Mouse (Mus musculus): ENCODE data around the gene Rbfox3. TPM values are rescaled to one million over a fixed set of nuclear protein-coding genes. Genes with fewer than 3 reads are reported as not detected.

The Rbfox3 gene
- polyA plus RNA-seq, 1 experiment from 2014 or later = 0.09 TPM

DNA sequence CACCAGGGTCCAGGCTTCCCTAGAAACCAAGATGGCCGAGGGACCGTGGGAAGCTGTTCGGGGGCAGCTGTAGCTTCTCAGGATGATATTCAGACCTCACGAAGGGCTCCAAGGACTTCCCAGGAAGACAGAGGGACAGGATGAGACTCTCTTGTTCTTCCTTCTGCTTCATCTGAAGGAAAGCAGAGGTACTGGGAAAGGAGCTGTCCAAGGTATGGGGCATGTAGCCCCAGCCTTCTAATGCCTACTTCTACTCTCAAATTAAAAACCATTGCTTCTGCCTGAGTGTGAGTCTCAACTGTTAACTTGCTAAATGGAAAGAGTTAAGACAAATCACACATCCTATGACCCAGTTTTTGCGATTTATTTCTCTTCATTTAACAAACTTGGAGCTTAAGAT is 355.8 kb downstream of the Rbfox3 start:
- Histone ChIP-seq H3K4me3 (ENCODE audit: low read length) (no peak overlapping the region), H3K27ac (ENCODE audit: low read length) (no peak overlapping the region), H3K36me3 (ENCODE audit: control insufficient read depth, insufficient read depth) (no peaks in the 10 kb centered on the region), H3K4me2 (ENCODE audit: low read depth, low read length) (no peak overlapping the region), H3K9me3 (replicated peaks; ENCODE audit: control insufficient read depth, low read length) (no peaks in the 10 kb centered on the region), H3K27me3 (ENCODE audit: control insufficient read depth, insufficient read depth, low read length) (peaks cover 18% of the 10 kb centered on the region), H3K9ac (ENCODE audit: low read length) (no peak overlapping the region), H3K4me1 (ENCODE audit: control insufficient read depth, insufficient read depth, low read length) (no peaks in the 10 kb centered on the region)
- ATAC-seq (replicated peaks; ENCODE audit: extremely low read depth, insufficient read depth, low FRiP score) = no peak
- WGBS = 53% methylated on average over 5 of the region's 5 CpGs

DNA sequence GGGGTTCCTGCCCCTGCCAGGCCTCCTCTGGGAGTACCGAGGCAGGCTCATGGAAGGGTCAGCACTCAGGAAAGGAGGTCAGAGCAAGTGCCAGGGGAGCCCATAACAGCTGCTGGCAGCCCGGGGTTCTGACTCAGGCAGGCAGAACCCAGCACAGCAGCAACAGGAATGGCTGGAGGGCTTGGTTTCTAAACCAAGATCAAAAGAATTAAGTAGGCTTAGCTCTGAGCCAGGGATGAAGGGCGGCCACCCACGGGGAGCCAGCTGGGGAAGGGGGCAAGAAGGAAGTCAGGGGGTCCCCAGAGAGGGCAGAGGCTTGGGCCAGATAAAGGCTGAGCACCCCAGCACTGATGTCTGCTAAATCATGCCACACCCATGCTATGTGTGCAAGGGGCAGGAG is 356.9 kb downstream of the Rbfox3 start:
- no peaks in the 10 kb centered on the region for H3K9me3 ChIP-seq (replicated peaks; ENCODE audit: control insufficient read depth, low read length)
- no peak overlapping the region for H3K27ac ChIP-seq (ENCODE audit: low read length)
- H3K27me3 ChIP-seq (ENCODE audit: control insufficient read depth, insufficient read depth, low read length) = peaks cover 24% of the 10 kb centered on the region
- no peak overlapping the region for H3K9ac ChIP-seq (ENCODE audit: low read length)
- 14% methylated on average over 4 of the region's 4 CpGs for WGBS
- ATAC-seq (replicated peaks; ENCODE audit: extremely low read depth, insufficient read depth, low FRiP score) = no peak
- H3K4me2 ChIP-seq (ENCODE audit: low read depth, low read length) = no peak overlapping the region
- H3K4me1 ChIP-seq (ENCODE audit: control insufficient read depth, insufficient read depth, low read length) = no peaks in the 10 kb centered on the region
- H3K36me3 ChIP-seq (ENCODE audit: control insufficient read depth, insufficient read depth) = no peaks in the 10 kb centered on the region
- H3K4me3 ChIP-seq (ENCODE audit: low read length) = no peak overlapping the region

GRCm38 (mm10) chr11:118553926-118554325 is 357.5 kb downstream of the Rbfox3 start:
- Histone ChIP-seq H3K27me3 (ENCODE audit: control insufficient read depth, insufficient read depth, low read length) (peaks cover 27% of the 10 kb centered on the region), H3K9ac (ENCODE audit: low read length) (no peak overlapping the region), H3K9me3 (replicated peaks; ENCODE audit: control insufficient read depth, low read length) (no peaks in the 10 kb centered on the region), H3K4me1 (ENCODE audit: control insufficient read depth, insufficient read depth, low read length) (no peaks in the 10 kb centered on the region), H3K4me3 (ENCODE audit: low read length) (no peak overlapping the region), H3K27ac (ENCODE audit: low read length) (no peak overlapping the region), H3K36me3 (ENCODE audit: control insufficient read depth, insufficient read depth) (no peaks in the 10 kb centered on the region), H3K4me2 (ENCODE audit: low read depth, low read length) (no peak overlapping the region)
- 35% methylated on average over 4 of the region's 4 CpGs for WGBS
- ATAC-seq (replicated peaks; ENCODE audit: extremely low read depth, insufficient read depth, low FRiP score) = no peak

DNA sequence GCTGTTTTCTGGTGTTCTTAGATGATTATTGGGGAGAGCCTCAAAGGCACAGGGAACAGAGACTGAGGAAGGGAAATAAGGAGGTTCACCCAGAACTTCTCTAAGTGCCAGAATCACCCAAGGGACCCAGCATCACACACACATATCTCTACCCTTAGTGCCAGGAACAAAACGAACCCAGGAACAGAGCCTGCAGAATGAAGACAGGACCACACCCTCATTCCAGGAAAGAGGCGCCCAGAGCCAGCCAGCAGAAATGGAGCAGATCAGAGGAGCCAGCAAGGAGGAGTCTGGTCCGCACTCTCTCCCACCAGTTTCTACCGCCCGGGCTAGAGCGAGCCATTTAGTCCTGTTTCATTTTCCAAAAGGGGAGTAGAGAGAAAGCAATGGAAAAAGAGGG is 358.4 kb downstream of the Rbfox3 start:
- WGBS = 44% methylated on average over 6 of the region's 6 CpGs
- Histone ChIP-seq H3K4me2 (ENCODE audit: low read depth, low read length) (no peak overlapping the region), H3K36me3 (ENCODE audit: control insufficient read depth, insufficient read depth) (no peaks in the 10 kb centered on the region), H3K27me3 (ENCODE audit: control insufficient read depth, insufficient read depth, low read length) (peaks cover 27% of the 10 kb centered on the region), H3K27ac (ENCODE audit: low read length) (no peak overlapping the region), H3K9me3 (replicated peaks; ENCODE audit: control insufficient read depth, low read length) (no peaks in the 10 kb centered on the region), H3K9ac (ENCODE audit: low read length) (no peak overlapping the region), H3K4me3 (ENCODE audit: low read length) (no peak overlapping the region), H3K4me1 (ENCODE audit: control insufficient read depth, insufficient read depth, low read length) (no peaks in the 10 kb centered on the region)
- ATAC-seq (replicated peaks; ENCODE audit: extremely low read depth, insufficient read depth, low FRiP score) = no peak

- H3K4me3 ChIP-seq (ENCODE audit: low read length) = no peak overlapping the region
- H3K4me2 ChIP-seq (ENCODE audit: low read depth, low read length) = no peak overlapping the region
- 76% methylated on average over 4 of the region's 4 CpGs for WGBS
- H3K9ac ChIP-seq (ENCODE audit: low read length) = no peak overlapping the region
- no peaks in the 10 kb centered on the region for H3K36me3 ChIP-seq (ENCODE audit: control insufficient read depth, insufficient read depth)
- peaks cover 27% of the 10 kb centered on the region for H3K27me3 ChIP-seq (ENCODE audit: control insufficient read depth, insufficient read depth, low read length)
- no peaks in the 10 kb centered on the region for H3K9me3 ChIP-seq (replicated peaks; ENCODE audit: control insufficient read depth, low read length)
- no peak for ATAC-seq (replicated peaks; ENCODE audit: extremely low read depth, insufficient read depth, low FRiP score)
- no peaks in the 10 kb centered on the region for H3K4me1 ChIP-seq (ENCODE audit: control insufficient read depth, insufficient read depth, low read length)
- no peak overlapping the region for H3K27ac ChIP-seq (ENCODE audit: low read length)
These were observed 358.9 kb downstream of the Rbfox3 start for GRCm38 (mm10) chr11:118552478-118552877.

DNA sequence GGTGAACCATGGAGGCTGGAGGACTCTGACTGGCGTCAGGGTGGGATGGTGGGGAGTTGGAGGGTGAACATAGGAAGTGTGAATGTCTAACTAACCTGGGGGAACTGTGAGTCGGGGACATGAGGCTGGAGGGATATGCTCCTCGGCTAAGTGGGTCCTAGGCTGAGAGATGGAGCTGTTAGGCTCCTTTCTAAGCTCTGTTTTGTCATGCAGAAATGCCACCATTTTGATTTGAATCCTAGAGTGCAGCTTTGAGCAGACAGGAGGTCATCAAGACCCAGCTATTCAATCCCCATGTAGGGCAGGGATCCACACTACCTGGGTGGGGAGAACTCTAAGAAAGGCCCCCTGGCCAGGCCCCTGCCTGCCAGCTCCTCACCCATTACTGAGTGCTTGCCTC is 359.7 kb downstream of the Rbfox3 start:
- peaks cover 27% of the 10 kb centered on the region for H3K27me3 ChIP-seq (ENCODE audit: control insufficient read depth, insufficient read depth, low read length)

GRCm38 (mm10) chr11:118550773-118551520 is 360.4 kb downstream of the Rbfox3 start:
- no peak for ATAC-seq (replicated peaks; ENCODE audit: extremely low read depth, insufficient read depth, low FRiP score)
- Histone ChIP-seq H3K4me1 (ENCODE audit: control insufficient read depth, insufficient read depth, low read length) (no peaks in the 10 kb centered on the region), H3K9me3 (replicated peaks; ENCODE audit: control insufficient read depth, low read length) (no peaks in the 10 kb centered on the region), H3K36me3 (ENCODE audit: control insufficient read depth, insufficient read depth) (no peaks in the 10 kb centered on the region), H3K4me3 (ENCODE audit: low read length) (no peak overlapping the region), H3K9ac (ENCODE audit: low read length) (no peak overlapping the region), H3K4me2 (ENCODE audit: low read depth, low read length) (no peak overlapping the region), H3K27ac (ENCODE audit: low read length) (no peak overlapping the region), H3K27me3 (ENCODE audit: control insufficient read depth, insufficient read depth, low read length) (peaks cover 27% of the 10 kb centered on the region)
- WGBS = 35% methylated on average over 17 of the region's 17 CpGs

More for the DNA sequence above, 359.7 kb downstream of the Rbfox3 start:
- Histone ChIP-seq H3K9me3 (replicated peaks; ENCODE audit: control insufficient read depth, low read length) (no peaks in the 10 kb centered on the region), H3K4me2 (ENCODE audit: low read depth, low read length) (no peak overlapping the region), H3K4me1 (ENCODE audit: control insufficient read depth, insufficient read depth, low read length) (no peaks in the 10 kb centered on the region), H3K27ac (ENCODE audit: low read length) (no peak overlapping the region), H3K4me3 (ENCODE audit: low read length) (no peak overlapping the region), H3K36me3 (ENCODE audit: control insufficient read depth, insufficient read depth) (no peaks in the 10 kb centered on the region), H3K9ac (ENCODE audit: low read length) (no peak overlapping the region)
- ATAC-seq (replicated peaks; ENCODE audit: extremely low read depth, insufficient read depth, low FRiP score) = no peak
- WGBS = 49% methylated on average over 3 of the region's 3 CpGs

GRCm38 (mm10) chr11:118548242-118548641 is 363.2 kb downstream of the Rbfox3 start:
- no peak overlapping the region for H3K4me2 ChIP-seq (ENCODE audit: low read depth, low read length)
- no peak for ATAC-seq (replicated peaks; ENCODE audit: extremely low read depth, insufficient read depth, low FRiP score)
- H3K4me1 ChIP-seq (ENCODE audit: control insufficient read depth, insufficient read depth, low read length) = no peaks in the 10 kb centered on the region
- peaks cover 9% of the 10 kb centered on the region for H3K27me3 ChIP-seq (ENCODE audit: control insufficient read depth, insufficient read depth, low read length)
- WGBS = 78% methylated on average over 9 of the region's 9 CpGs
- no peak overlapping the region for H3K27ac ChIP-seq (ENCODE audit: low read length)
- no peaks in the 10 kb centered on the region for H3K9me3 ChIP-seq (replicated peaks; ENCODE audit: control insufficient read depth, low read length)
- H3K36me3 ChIP-seq (ENCODE audit: control insufficient read depth, insufficient read depth) = no peaks in the 10 kb centered on the region
- H3K9ac ChIP-seq (ENCODE audit: low read length) = no peak overlapping the region
- no peak overlapping the region for H3K4me3 ChIP-seq (ENCODE audit: low read length)

- Histone ChIP-seq H3K27ac (ENCODE audit: low read length) (no peak overlapping the region), H3K36me3 (ENCODE audit: control insufficient read depth, insufficient read depth) (no peaks in the 10 kb centered on the region), H3K4me3 (ENCODE audit: low read length) (no peak overlapping the region), H3K9me3 (replicated peaks; ENCODE audit: control insufficient read depth, low read length) (no peaks in the 10 kb centered on the region), H3K9ac (ENCODE audit: low read length) (no peak overlapping the region), H3K4me2 (ENCODE audit: low read depth, low read length) (no peak overlapping the region), H3K27me3 (ENCODE audit: control insufficient read depth, insufficient read depth, low read length) (peaks cover 9% of the 10 kb centered on the region; the same call in 1 of the 2 replicates), H3K4me1 (ENCODE audit: control insufficient read depth, insufficient read depth, low read length) (no peaks in the 10 kb centered on the region)
- ATAC-seq (replicated peaks; ENCODE audit: extremely low read depth, insufficient read depth, low FRiP score) = no peak
- 62% methylated on average over 8 of the region's 8 CpGs for WGBS
These were observed 365.1 kb downstream of the Rbfox3 start for GRCm38 (mm10) chr11:118546269-118546668.

All from heart, embryonic 16.5 days (tissue).